Mouse (Mus musculus) heart, embryonic 13.5 days (tissue): ENCODE measurements around the gene Fut7. TPM values are rescaled to one million over a fixed set of nuclear protein-coding genes. Genes with fewer than 3 reads are reported as not detected.

Experiments used
- ATAC-seq: fragments of 200-750 bp; cut with Nextera tagmentation; 2 replicates; pipeline ENCODE4 v1.8.0; 2017; ENCODE audit warnings: moderate TSS enrichment; ENCODE audit not compliant: insufficient number of reproducible peaks, low FRiP score, low TSS enrichment; ENCODE audit errors: extremely low read depth
- H3K27ac ChIP-seq: fragments of 300-500 bp; sonication (generic); replicated peaks from 2 replicates; pipeline ENCODE4 v1.5.1; 2015; ENCODE audit warnings: moderate library complexity, mild to moderate bottlenecking, inconsistent platforms
- H3K27me3 ChIP-seq: fragments of 300-500 bp; sonication (generic); replicated peaks from 2 replicates; pipeline ENCODE4 v1.6.1; 2015; ENCODE audit warnings: mild to moderate bottlenecking, inconsistent platforms
- H3K36me3 ChIP-seq: fragments of 300-500 bp; sonication (generic); 2 replicates; pipeline ENCODE4 v1.6.1; 2015; ENCODE audit warnings: mild to moderate bottlenecking, inconsistent platforms
- H3K4me1 ChIP-seq: fragments of 300-500 bp; sonication (generic); 2 replicates; pipeline ENCODE4 v1.6.1; 2015; ENCODE audit warnings: inconsistent platforms
- H3K4me2 ChIP-seq: fragments of 300-500 bp; sonication (generic); 2 replicates; pipeline ENCODE4 v1.6.1; 2015; ENCODE audit warnings: inconsistent platforms, mild to moderate bottlenecking, moderate library complexity
- H3K4me3 ChIP-seq: fragments of 300-500 bp; sonication (generic); 2 replicates; pipeline ENCODE4 v1.5.1; 2015; ENCODE audit warnings: moderate library complexity, mild to moderate bottlenecking, inconsistent platforms
- H3K9ac ChIP-seq: fragments of 300-500 bp; sonication (generic); 2 replicates; pipeline ENCODE4 v1.6.1; 2015; ENCODE audit warnings: inconsistent platforms, mild to moderate bottlenecking, moderate library complexity
- H3K9me3 ChIP-seq: fragments of 300-500 bp; sonication (generic); 2 replicates; pipeline ENCODE4 v1.6.1; 2016; ENCODE audit warnings: inconsistent platforms
- WGBS: fragments of 180-500 bp; shearing (Covaris S2); methylation state at CpG from one replicate; pipeline ENCODE4 v1.1.7; 2015; ENCODE audit warnings: mixed read lengths; 5-methylcytosine and 5-hydroxymethylcytosine counted together
- microRNA-seq: library from miRNA; unstranded; fragments of <30 nt; microRNA quantifications from one replicate; pipeline ENCODE4, GENCODE M21; 2016
- polyA plus RNA-seq: library from polyadenylated mRNA; unstranded; fragments of >200 nt; fragmentation: Nextera tagmentation; extraction: Ambion mirVana; gene quantifications from 2 replicates; pipeline ENCODE4 v1.2.1, GENCODE M21; 2015

Gene Fut7
- polyA plus RNA-seq, 1 experiment from 2014 or later, result 0.07 TPM

DNA sequence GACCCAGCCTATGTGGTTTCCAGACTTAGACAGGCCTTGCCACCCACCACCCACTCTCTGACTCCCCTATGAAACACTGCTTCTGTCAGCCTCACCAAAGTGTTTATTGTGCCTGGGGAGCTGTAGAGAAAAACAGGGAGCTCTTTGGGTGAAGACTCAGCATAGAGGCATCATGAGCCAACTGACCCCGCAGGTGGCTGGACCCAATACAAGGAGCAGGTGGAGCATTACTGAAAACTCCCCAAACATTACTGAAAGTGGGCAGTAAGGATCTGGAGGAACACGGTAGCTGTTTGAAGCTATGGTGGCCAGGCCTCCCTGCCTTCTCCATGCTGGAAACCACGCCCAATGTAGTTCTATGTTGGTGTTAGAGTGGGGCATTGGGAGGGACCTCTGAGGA is 40.6 kb downstream of the Fut7 start:
- 80% methylated on average over 3 of the region's 3 CpGs for WGBS
- Histone ChIP-seq H3K27me3 (no peaks in the 10 kb centered on the region), H3K9me3 (no peaks in the 10 kb centered on the region), H3K4me1 (peaks cover 42% of the 10 kb centered on the region), H3K4me3 (no peak overlapping the region), H3K36me3 (peaks cover 9% of the 10 kb centered on the region), H3K4me2 (no peak overlapping the region), H3K9ac (no peak overlapping the region), H3K27ac (no peak overlapping the region)
- ATAC-seq, result no peak

- ATAC-seq, result no peak
- Histone ChIP-seq H3K9me3 (no peaks in the 10 kb centered on the region), H3K27ac (no peak overlapping the region), H3K36me3 (no peaks in the 10 kb centered on the region), H3K4me3 (no peak overlapping the region), H3K4me1 (peaks cover 43% of the 10 kb centered on the region), H3K4me2 (no peak overlapping the region), H3K9ac (no peak overlapping the region), H3K27me3 (no peaks in the 10 kb centered on the region)
- WGBS, result 75% methylated on average over 2 of the region's 2 CpGs
Measured at GRCm38 (mm10) chr2:25465256-25465655, 42.2 kb downstream of the Fut7 start.

GRCm38 (mm10) chr2:25465816-25466635 is 43.0 kb downstream of the Fut7 start:
- 40% methylated on average over 10 of the region's 10 CpGs for WGBS
- no peaks in the 10 kb centered on the region for H3K9me3 ChIP-seq
- H3K4me3 ChIP-seq, result no peak overlapping the region
- H3K4me2 ChIP-seq, result no peak overlapping the region
- ATAC-seq, result no peak
- H3K27ac ChIP-seq, result no peak overlapping the region
- no peak overlapping the region; the same call in 1 of the 2 replicates for H3K9ac ChIP-seq
- no peaks in the 10 kb centered on the region for H3K27me3 ChIP-seq
- H3K4me1 ChIP-seq, result peaks cover 42% of the 10 kb centered on the region
- H3K36me3 ChIP-seq, result no peaks in the 10 kb centered on the region

DNA sequence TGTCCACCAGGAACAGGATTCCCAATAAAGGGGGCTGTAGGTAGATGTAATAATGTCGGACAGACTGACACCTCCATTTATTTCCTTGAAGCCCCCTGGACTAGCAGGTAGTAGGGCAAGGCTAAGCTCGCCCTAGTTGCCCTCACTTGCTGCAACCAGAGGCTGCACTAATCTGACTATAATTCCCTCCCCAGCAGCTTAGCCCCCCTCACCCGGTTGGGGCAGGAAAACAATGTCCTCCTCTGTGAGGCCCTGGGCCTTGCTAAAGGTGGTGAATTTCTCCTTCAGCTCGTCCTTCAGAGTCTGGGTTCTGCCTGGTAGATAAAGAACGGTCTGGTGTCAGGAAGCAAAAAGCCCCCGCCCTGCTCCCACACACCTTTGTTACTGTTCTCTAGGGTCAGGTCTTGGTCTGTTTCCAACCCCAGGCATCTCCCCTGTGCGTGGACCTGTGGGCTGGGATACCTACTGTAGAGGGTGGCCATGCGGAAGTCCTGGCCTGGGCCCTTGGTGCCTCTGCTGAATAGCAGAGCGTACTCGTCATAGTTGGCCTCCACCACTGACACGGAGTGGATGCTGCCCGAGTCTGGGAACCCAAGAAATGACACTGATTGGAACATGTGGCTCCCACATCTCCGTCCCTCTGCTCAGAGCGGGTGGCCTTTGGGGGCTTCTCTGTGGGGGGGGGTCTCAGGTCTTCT is 44.7 kb downstream of the Fut7 start:
- Histone ChIP-seq H3K27me3 (no peaks in the 10 kb centered on the region), H3K9me3 (no peaks in the 10 kb centered on the region), H3K9ac (0 out of 2 replicates have a peak overlapping the region, but pooled peaks have one; percentile 6), H3K4me3 (no peak overlapping the region), H3K4me1 (peaks cover 37% of the 10 kb centered on the region), H3K27ac (no peak overlapping the region), H3K4me2 (no peak overlapping the region), H3K36me3 (no peaks in the 10 kb centered on the region)
- ATAC-seq, result no peak
- 60% methylated on average over 14 of the region's 14 CpGs for WGBS

- Histone ChIP-seq H3K9me3 (no peaks in the 10 kb centered on the region), H3K27me3 (no peaks in the 10 kb centered on the region), H3K27ac (peak overlapping the region; percentile 86), H3K4me1 (peaks cover 40% of the 10 kb centered on the region), H3K36me3 (no peaks in the 10 kb centered on the region), H3K4me2 (peak overlapping the region; percentile 24), H3K4me3 (no peak overlapping the region), H3K9ac (peak overlapping the region; percentile 44; the same call in 1 of the 2 replicates)
- peak; percentile 30 for ATAC-seq
- 66% methylated on average over 10 of the region's 10 CpGs for WGBS
Measured at GRCm38 (mm10) chr2:25468962-25469915, 46.2 kb downstream of the Fut7 start.

DNA sequence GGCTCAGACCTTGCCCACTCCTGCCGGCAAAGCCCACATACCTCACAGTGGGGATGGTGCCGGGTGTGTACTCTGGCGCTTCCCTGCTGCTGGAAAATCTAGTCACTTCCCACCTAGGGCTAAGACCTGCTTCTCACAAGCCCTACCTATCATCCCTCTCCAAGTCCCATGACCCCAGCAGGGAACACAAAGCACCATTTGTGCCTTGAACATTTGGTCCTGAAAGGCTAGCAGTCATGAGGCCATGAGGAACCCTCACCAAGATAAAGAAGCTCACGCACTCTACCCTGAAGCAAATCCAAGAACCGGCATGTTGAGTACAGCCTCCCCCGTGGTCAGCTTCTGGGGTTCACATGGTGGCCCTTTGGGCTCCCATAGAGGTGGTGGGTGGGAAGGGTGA is 46.9 kb downstream of the Fut7 start, which contains the start of gene Ptgds:
Ptgds (minus strand) TSS at position 78 of the 400 bp plus-strand sequence.
- WGBS, result 28% methylated on average over 6 of the region's 6 CpGs

DNA sequence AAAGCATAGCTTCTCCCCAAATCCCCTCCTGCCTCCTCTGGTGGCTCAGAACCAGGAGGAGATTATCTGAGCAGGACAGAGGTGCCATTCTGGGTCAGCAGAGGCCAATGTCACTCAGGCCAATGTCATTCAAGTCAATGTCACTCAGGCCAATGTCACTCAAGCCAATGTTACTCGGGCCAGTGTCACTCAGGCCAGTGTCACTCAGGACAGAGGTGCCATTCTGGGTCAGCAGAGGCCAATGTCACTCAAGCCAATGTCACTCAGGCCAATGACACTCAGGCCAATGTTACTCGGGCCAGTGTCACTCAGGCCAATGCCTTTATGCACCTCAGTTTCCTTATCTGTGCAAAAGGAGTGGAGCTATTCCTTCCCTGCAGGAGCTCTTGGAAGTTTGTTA is 49.5 kb downstream of the Fut7 start:
- no peaks in the 10 kb centered on the region for H3K27me3 ChIP-seq
- H3K27ac ChIP-seq, result no peak overlapping the region
- WGBS, result 73% methylated on average over 2 of the region's 2 CpGs
- no peak overlapping the region for H3K4me3 ChIP-seq
- no peak for ATAC-seq
- H3K9me3 ChIP-seq, result no peaks in the 10 kb centered on the region
- no peak overlapping the region for H3K4me2 ChIP-seq
- H3K9ac ChIP-seq, result no peak overlapping the region
- H3K36me3 ChIP-seq, result no peaks in the 10 kb centered on the region
- peaks cover 29% of the 10 kb centered on the region for H3K4me1 ChIP-seq

More for the DNA sequence above, 46.9 kb downstream of the Fut7 start, which contains the start of gene Ptgds:
- no peak within 1 kb of the TSS for H3K4me3 ChIP-seq
- peak within 1 kb of the TSS; percentile 86 for H3K27ac ChIP-seq
- no peaks in the 10 kb centered on the region for H3K36me3 ChIP-seq
- no peak for ATAC-seq
- H3K4me1 ChIP-seq, result peaks cover 40% of the 10 kb centered on the region
- no peaks in the 10 kb centered on the region for H3K9me3 ChIP-seq
- H3K4me2 ChIP-seq, result peak within 1 kb of the TSS; percentile 24
- peak within 1 kb of the TSS; percentile 44; the same call in 1 of the 2 replicates for H3K9ac ChIP-seq
- H3K27me3 ChIP-seq, result no peaks in the 10 kb centered on the region

Small RNA genes within 50 kb of the gene (microRNA-seq; reads per million reads assigned to microRNA genes)
- gene Mir3087, result not detected

Other genes with a start within 250 kb of the Fut7 start
- 7.7 and 8.2 TPM in 2 replicates for gene Nrarp, start 242.5 kb upstream of the Fut7 start, polyA plus RNA-seq
- 6.4 and 6.9 TPM in 2 replicates for gene Tor4a, start 226.4 kb upstream of the Fut7 start, polyA plus RNA-seq
- 68.8 and 72.8 TPM in 2 replicates for gene Nelfb, start 211.8 kb upstream of the Fut7 start, polyA plus RNA-seq
- gene Stpg3, start 208.6 kb upstream of the Fut7 start, polyA plus RNA-seq, result not detected in 2 replicates
- gene Fam166a, start 204.5 kb upstream of the Fut7 start, polyA plus RNA-seq, result not detected in 2 replicates
- gene Tubb4b, start 198.6 kb upstream of the Fut7 start, polyA plus RNA-seq, result 402 and 437 TPM in 2 replicates
- gene Slc34a3, start 188.9 kb upstream of the Fut7 start, polyA plus RNA-seq, result not detected in 2 replicates
- not detected in 2 replicates for gene Rnf224, start 186.5 kb upstream of the Fut7 start, polyA plus RNA-seq
- 6.6 and 7.2 TPM in 2 replicates for gene Rnf208, start 181.0 kb upstream of the Fut7 start, polyA plus RNA-seq
- not detected in 2 replicates for gene Cysrt1, start 180.8 kb upstream of the Fut7 start, polyA plus RNA-seq
- 2.1 and 2.9 TPM in 2 replicates for gene AL732309.1, start 176.4 kb upstream of the Fut7 start, polyA plus RNA-seq
- 15.5 and 15.9 TPM in 2 replicates for gene Tmem203, start 167.8 kb upstream of the Fut7 start, polyA plus RNA-seq
- 3.5 and 4.3 TPM in 2 replicates for gene Tprn, start 160.6 kb upstream of the Fut7 start, polyA plus RNA-seq
- gene Ssna1, start 150.8 kb upstream of the Fut7 start, polyA plus RNA-seq, result 144 and 158 TPM in 2 replicates
- gene Anapc2, start 150.8 kb upstream of the Fut7 start, polyA plus RNA-seq, result 77.3 and 82.5 TPM in 2 replicates
- gene Tmem210, start 135.1 kb upstream of the Fut7 start, polyA plus RNA-seq, result not detected in 2 replicates
- not detected in 2 replicates for gene Lrrc26, start 133.4 kb upstream of the Fut7 start, polyA plus RNA-seq
- gene Grin1, start 104.1 kb upstream of the Fut7 start, polyA plus RNA-seq, result 0.09 and 0.16 TPM in 2 replicates
- 28.4 and 31.3 TPM in 2 replicates for gene Man1b1, start 90.9 kb upstream of the Fut7 start, polyA plus RNA-seq
- 13.6 and 14.4 TPM in 2 replicates for gene Dpp7, start 66.9 kb upstream of the Fut7 start, polyA plus RNA-seq
- 14.9 and 17.0 TPM in 2 replicates for gene Uap1l1, start 57.6 kb upstream of the Fut7 start, polyA plus RNA-seq
- 16.5 and 18.1 TPM in 2 replicates for gene Sapcd2, start 50.9 kb upstream of the Fut7 start, polyA plus RNA-seq
- 0.51 and 0.68 TPM in 2 replicates for gene Entpd2, start 27.4 kb upstream of the Fut7 start, polyA plus RNA-seq
- 26.6 and 29.0 TPM in 2 replicates for gene Npdc1, start 23.9 kb upstream of the Fut7 start, polyA plus RNA-seq
- 2.7 and 3.2 TPM in 2 replicates for gene Abca2, start 5.4 kb downstream of the Fut7 start, polyA plus RNA-seq
- 1.8 and 2.5 TPM in 2 replicates for gene Clic3, start 33.6 kb downstream of the Fut7 start, polyA plus RNA-seq
- gene Paxx, start 37.8 kb downstream of the Fut7 start, polyA plus RNA-seq, result 25.6 and 25.7 TPM in 2 replicates
- gene Ptgds, start 46.8 kb downstream of the Fut7 start, polyA plus RNA-seq, result 19.8 and 20.7 TPM in 2 replicates
- gene Lcn12, start 70.6 kb downstream of the Fut7 start, polyA plus RNA-seq, result not detected in 2 replicates
- gene Fbxw5, start 77.5 kb downstream of the Fut7 start, polyA plus RNA-seq, result 73.8 and 83.9 TPM in 2 replicates
- 3.1 and 3.5 TPM in 2 replicates for gene C8g, start 78.5 kb downstream of the Fut7 start, polyA plus RNA-seq
- 21.0 and 22.9 TPM in 2 replicates for gene Traf2, start 123.7 kb downstream of the Fut7 start, polyA plus RNA-seq
- gene Edf1, start 134.6 kb downstream of the Fut7 start, polyA plus RNA-seq, result 277 and 302 TPM in 2 replicates
- gene Mamdc4, start 151.6 kb downstream of the Fut7 start, polyA plus RNA-seq, result 4.6 and 7.3 TPM in 2 replicates
- 177 and 199 TPM in 2 replicates for gene Phpt1, start 152.0 kb downstream of the Fut7 start, polyA plus RNA-seq
- gene Ajm1, start 158.5 kb downstream of the Fut7 start, polyA plus RNA-seq, result 0.14 and 0.27 TPM in 2 replicates
- gene Rabl6, start 185.3 kb downstream of the Fut7 start, polyA plus RNA-seq, result 42.9 and 47.6 TPM in 2 replicates
- 0.11 and 0.13 TPM in 2 replicates for gene Ccdc183, start 194.4 kb downstream of the Fut7 start, polyA plus RNA-seq
- gene Tmem141, start 198.7 kb downstream of the Fut7 start, polyA plus RNA-seq, result 20.3 and 20.4 TPM in 2 replicates
- 2.3 and 2.6 TPM in 2 replicates for gene Fcna, start 204.8 kb downstream of the Fut7 start, polyA plus RNA-seq
- gene Lcn8, start 229.9 kb downstream of the Fut7 start, polyA plus RNA-seq, result not detected in 2 replicates
- gene Lcn5, start 234.7 kb downstream of the Fut7 start, polyA plus RNA-seq, result not detected in 2 replicates